Mouse (Mus musculus): ENCODE measurements around the gene Olfr282. TPM values are rescaled to one million over a fixed set of nuclear protein-coding genes. Genes with fewer than 3 reads are reported as not detected.

Olfr282 gene
- polyA plus RNA-seq, 1 experiment from 2014 or later, result not detected

- H3K9me3 ChIP-seq, result no peaks in the 10 kb centered on the region
- ATAC-seq (ENCODE audit: low FRiP score, low read depth), result no peak
- no peaks in the 10 kb centered on the region for H3K4me1 ChIP-seq
- no peaks in the 10 kb centered on the region for H3K27me3 ChIP-seq (replicated peaks)
- no peaks in the 10 kb centered on the region for H3K36me3 ChIP-seq
- no peak overlapping the region for H3K9ac ChIP-seq
- no peak overlapping the region for H3K27ac ChIP-seq
- H3K4me3 ChIP-seq, result no peak overlapping the region
- H3K4me2 ChIP-seq (replicated peaks), result no peak overlapping the region
- 79% methylated on average over 7 of the region's 7 CpGs for WGBS
Measured at GRCm38 (mm10) chr15:98479568-98480102, 48.6 kb downstream of the Olfr282 start.

- Histone ChIP-seq H3K9ac (no peak within 1 kb of the TSS), H3K27ac (no peak within 1 kb of the TSS), H3K4me2 (replicated peaks) (no peak within 1 kb of the TSS), H3K36me3 (no peaks in the 10 kb centered on the region), H3K4me3 (no peak within 1 kb of the TSS), H3K9me3 (no peaks in the 10 kb centered on the region), H3K27me3 (replicated peaks) (no peaks in the 10 kb centered on the region), H3K4me1 (no peaks in the 10 kb centered on the region)
- 63% methylated on average over 3 of the region's 3 CpGs for WGBS
- ATAC-seq (ENCODE audit: low FRiP score, low read depth), result no peak
Measured at GRCm38 (mm10) chr15:98482701-98483100, 51.7 kb downstream of the Olfr282 start, which contains the start of gene Lalba. Gene Lalba, minus strand, starts transcription at chr15:98482721.

GRCm38 (mm10) chr15:98483907-98484886 is 53.2 kb downstream of the Olfr282 start:
- Histone ChIP-seq H3K36me3 (no peaks in the 10 kb centered on the region), H3K27me3 (replicated peaks) (no peaks in the 10 kb centered on the region), H3K4me3 (no peak overlapping the region), H3K4me2 (replicated peaks) (no peak overlapping the region), H3K4me1 (no peaks in the 10 kb centered on the region), H3K9ac (no peak overlapping the region), H3K9me3 (no peaks in the 10 kb centered on the region), H3K27ac (no peak overlapping the region)
- 70% methylated on average over 18 of the region's 18 CpGs for WGBS
- ATAC-seq (ENCODE audit: low FRiP score, low read depth), result no peak

GRCm38 (mm10) chr15:98486433-98487021 is 55.5 kb downstream of the Olfr282 start:
- no peak overlapping the region for H3K27ac ChIP-seq
- ATAC-seq (ENCODE audit: low FRiP score, low read depth), result no peak
- 95% methylated on average over 8 of the region's 8 CpGs for WGBS
- H3K9me3 ChIP-seq, result no peaks in the 10 kb centered on the region
- H3K4me1 ChIP-seq, result no peaks in the 10 kb centered on the region
- no peak overlapping the region for H3K4me3 ChIP-seq
- no peaks in the 10 kb centered on the region for H3K36me3 ChIP-seq
- H3K27me3 ChIP-seq (replicated peaks), result no peaks in the 10 kb centered on the region
- no peak overlapping the region for H3K9ac ChIP-seq
- no peak overlapping the region for H3K4me2 ChIP-seq (replicated peaks)

Other genes with a start within 250 kb of the Olfr282 start
- gene Olfr288, start 235.7 kb upstream of the Olfr282 start, polyA plus RNA-seq (2016; fragmentation: Nextera tagmentation; extraction: Ambion mirVana), result not detected in 2 replicates
- not detected in 2 replicates for gene Gm44579, start 210.2 kb upstream of the Olfr282 start, polyA plus RNA-seq (2016; fragmentation: Nextera tagmentation; extraction: Ambion mirVana)
- gene Olfr287, start 210.2 kb upstream of the Olfr282 start, polyA plus RNA-seq (2016; fragmentation: Nextera tagmentation; extraction: Ambion mirVana), result 0.15 TPM in 1 of 2 replicates, not detected in the other
- not detected in 2 replicates for gene Olfr286, start 196.8 kb upstream of the Olfr282 start, polyA plus RNA-seq (2016; fragmentation: Nextera tagmentation; extraction: Ambion mirVana)
- not detected in 2 replicates for gene H1fnt, start 173.9 kb upstream of the Olfr282 start, polyA plus RNA-seq (2016; fragmentation: Nextera tagmentation; extraction: Ambion mirVana)
- 2.9 and 3.5 TPM in 2 replicates for gene Zfp641, start 135.1 kb upstream of the Olfr282 start, polyA plus RNA-seq (2016; fragmentation: Nextera tagmentation; extraction: Ambion mirVana)
- not detected in 2 replicates for gene Olfr285, start 113.9 kb upstream of the Olfr282 start, polyA plus RNA-seq (2016; fragmentation: Nextera tagmentation; extraction: Ambion mirVana)
- gene Olfr284, start 90.2 kb upstream of the Olfr282 start, polyA plus RNA-seq (2016; fragmentation: Nextera tagmentation; extraction: Ambion mirVana), result not detected in 2 replicates
- not detected in 2 replicates for gene Olfr283, start 50.3 kb upstream of the Olfr282 start, polyA plus RNA-seq (2016; fragmentation: Nextera tagmentation; extraction: Ambion mirVana)
- gene Olfr281, start 21.4 kb downstream of the Olfr282 start, polyA plus RNA-seq (2016; fragmentation: Nextera tagmentation; extraction: Ambion mirVana), result not detected in 2 replicates
- gene OR5BS1P, start 38.7 kb downstream of the Olfr282 start, polyA plus RNA-seq (2016; fragmentation: Nextera tagmentation; extraction: Ambion mirVana), result not detected in 2 replicates
- not detected in 2 replicates for gene Lalba, start 51.5 kb downstream of the Olfr282 start, polyA plus RNA-seq (2016; fragmentation: Nextera tagmentation; extraction: Ambion mirVana)
- not detected in 2 replicates for gene Olfr279, start 61.2 kb downstream of the Olfr282 start, polyA plus RNA-seq (2016; fragmentation: Nextera tagmentation; extraction: Ambion mirVana)
- gene Kansl2, start 103.0 kb downstream of the Olfr282 start, polyA plus RNA-seq (2016; fragmentation: Nextera tagmentation; extraction: Ambion mirVana), result 169 and 183 TPM in 2 replicates
- 65.7 and 65.8 TPM in 2 replicates for gene Ccnt1, start 139.7 kb downstream of the Olfr282 start, polyA plus RNA-seq (2016; fragmentation: Nextera tagmentation; extraction: Ambion mirVana)
- gene 4930415O20Rik, start 139.8 kb downstream of the Olfr282 start, polyA plus RNA-seq (2016; fragmentation: Nextera tagmentation; extraction: Ambion mirVana), result not detected in 2 replicates
- gene Adcy6, start 178.9 kb downstream of the Olfr282 start, polyA plus RNA-seq (2016; fragmentation: Nextera tagmentation; extraction: Ambion mirVana), result 14.5 and 16.3 TPM in 2 replicates
- gene Cacnb3, start 199.6 kb downstream of the Olfr282 start, polyA plus RNA-seq (2016; fragmentation: Nextera tagmentation; extraction: Ambion mirVana), result 108 and 127 TPM in 2 replicates
- 16.4 and 23.2 TPM in 2 replicates for gene Ddx23, start 231.7 kb downstream of the Olfr282 start, polyA plus RNA-seq (2016; fragmentation: Nextera tagmentation; extraction: Ambion mirVana)
- 7.8 and 9.7 TPM in 2 replicates for gene Rnd1, start 246.2 kb downstream of the Olfr282 start, polyA plus RNA-seq (2016; fragmentation: Nextera tagmentation; extraction: Ambion mirVana)

Measured in neural tube, embryonic 12.5 days (tissue).